Mouse (Mus musculus) kidney, embryonic 16.5 days (tissue): Measurements from ENCODE around the gene Olfr510. TPM values are rescaled to one million over a fixed set of nuclear protein-coding genes. Genes with fewer than 3 reads are reported as not detected.
"Not testable (repeated sequence)": the region's sequence is repeated elsewhere in the genome, so short reads cannot be mapped to it uniquely, and the experiment has no call there.

Experiments
- ATAC-seq: fragments of 200-750 bp; cut with Nextera tagmentation; 2 replicates; pipeline ENCODE4 v1.8.0; 2017; ENCODE audit warnings: moderate TSS enrichment; ENCODE audit not compliant: low FRiP score, low TSS enrichment
- H3K27ac ChIP-seq: fragments of 300-500 bp; sonication (generic); 2 replicates; pipeline ENCODE4 v1.5.1; 2014; ENCODE audit warnings: low read length
- H3K27me3 ChIP-seq: fragments of 300-500 bp; sonication (generic); 2 replicates; pipeline ENCODE4 v1.6.1; 2014; ENCODE audit warnings: low read length, control low read depth, mixed read lengths; ENCODE audit not compliant: insufficient read depth
- H3K36me3 ChIP-seq: fragments of 300-500 bp; sonication (generic); 2 replicates; pipeline ENCODE4 v1.6.1; 2014; ENCODE audit warnings: low read length, control low read depth, mixed read lengths; ENCODE audit not compliant: insufficient read depth
- H3K4me1 ChIP-seq: fragments of 300-500 bp; sonication (generic); 2 replicates; pipeline ENCODE4 v1.6.1; 2014; ENCODE audit warnings: low read length, control low read depth, mixed read lengths; ENCODE audit not compliant: insufficient read depth
- H3K4me2 ChIP-seq: fragments of 300-500 bp; sonication (generic); replicated peaks from 2 replicates; pipeline ENCODE4 v1.6.1; 2014; ENCODE audit warnings: low read depth, low read length
- H3K4me3 ChIP-seq: fragments of 300-500 bp; sonication (generic); 2 replicates; pipeline ENCODE4 v1.5.1; 2014; ENCODE audit warnings: mild to moderate bottlenecking, low read length
- H3K9ac ChIP-seq: fragments of 300-500 bp; sonication (generic); replicated peaks from 2 replicates; pipeline ENCODE4 v1.6.1; 2014; ENCODE audit warnings: low read length
- H3K9me3 ChIP-seq: fragments of 300-500 bp; sonication (generic); 2 replicates; pipeline ENCODE4 v1.6.1; 2016; ENCODE audit warnings: low read length, control low read depth
- WGBS: fragments of 180-500 bp; shearing (Covaris S2); extraction: QIAGEN DNeasy Blood & Tissue Kit; methylation state at CpG from one replicate; pipeline ENCODE4 v1.1.7; 2014; 5-methylcytosine and 5-hydroxymethylcytosine counted together
- polyA plus RNA-seq: library from polyadenylated mRNA; unstranded; fragments of >200 nt; fragmentation: Nextera tagmentation; extraction: Ambion mirVana; gene quantifications from 2 replicates; pipeline ENCODE4 v1.2.1, GENCODE M21; 2015

Olfr510 gene
- not detected in 2 replicates for polyA plus RNA-seq

- no peak within 1 kb of the TSS for H3K4me2 ChIP-seq
- no peak within 1 kb of the TSS for H3K4me3 ChIP-seq
- no peaks in the 10 kb centered on the region for H3K27me3 ChIP-seq
- no peak for ATAC-seq
- no peaks in the 10 kb centered on the region for H3K36me3 ChIP-seq
- H3K9me3 ChIP-seq, result no peaks in the 10 kb centered on the region
- no peak within 1 kb of the TSS for H3K9ac ChIP-seq
- WGBS, result 93% methylated on average over 1 of the region's 1 CpGs
- no peak within 1 kb of the TSS for H3K27ac ChIP-seq
- no peaks in the 10 kb centered on the region for H3K4me1 ChIP-seq
Observed at GRCm38 (mm10) chr7:108666118-108666517, at the start of gene Olfr510. TSS of gene Olfr510 (plus strand) at chr7:108666418.

- not testable (repeated sequence) for H3K9ac ChIP-seq, H3K36me3 ChIP-seq, H3K4me1 ChIP-seq, H3K27ac ChIP-seq, H3K9me3 ChIP-seq, H3K4me3 ChIP-seq, H3K4me2 ChIP-seq, ATAC-seq, H3K27me3 ChIP-seq
- 54% methylated on average over 3 of the region's 3 CpGs for WGBS
Observed at GRCm38 (mm10) chr7:108616781-108617180, 49.4 kb upstream of the Olfr510 start.

GRCm38 (mm10) chr7:108621514-108621913 lies 44.7 kb upstream of the Olfr510 start, which contains the start of gene Olfr507:
TSS of gene Olfr507 (plus strand) at chr7:108621814.
- Histone ChIP-seq H3K9me3 (no peaks in the 10 kb centered on the region), H3K27me3 (no peaks in the 10 kb centered on the region), H3K36me3 (no peaks in the 10 kb centered on the region), H3K4me3 (no peak within 1 kb of the TSS), H3K9ac (no peak within 1 kb of the TSS), H3K4me1 (no peaks in the 10 kb centered on the region), H3K4me2 (no peak within 1 kb of the TSS), H3K27ac (no peak within 1 kb of the TSS)
- 69% methylated on average over 2 of the region's 2 CpGs for WGBS
- no peak for ATAC-seq

GRCm38 (mm10) chr7:108629694-108630093 lies 36.5 kb upstream of the Olfr510 start, which contains the start of gene Olfr508:
TSS of gene Olfr508 (plus strand) at chr7:108629994.
- Histone ChIP-seq H3K4me2 (no peak within 1 kb of the TSS), H3K36me3 (no peaks in the 10 kb centered on the region), H3K4me3 (no peak within 1 kb of the TSS), H3K4me1 (no peaks in the 10 kb centered on the region), H3K9ac (no peak within 1 kb of the TSS), H3K27ac (no peak within 1 kb of the TSS), H3K9me3 (no peaks in the 10 kb centered on the region), H3K27me3 (no peaks in the 10 kb centered on the region)
- no peak for ATAC-seq
- WGBS, result 75% methylated on average over 3 of the region's 3 CpGs

- Histone ChIP-seq H3K4me2 (no peak within 1 kb of the TSS), H3K4me3 (no peak within 1 kb of the TSS), H3K27ac (no peak within 1 kb of the TSS), H3K9me3 (no peaks in the 10 kb centered on the region), H3K4me1 (no peaks in the 10 kb centered on the region), H3K36me3 (no peaks in the 10 kb centered on the region), H3K27me3 (no peaks in the 10 kb centered on the region), H3K9ac (no peak within 1 kb of the TSS)
- ATAC-seq, result no peak
Observed at GRCm38 (mm10) chr7:108651806-108652205, 14.4 kb upstream of the Olfr510 start, which contains the start of gene Olfr509. TSS of gene Olfr509 (minus strand) at chr7:108651906.

GRCm38 (mm10) chr7:108662419-108662818 lies 3.8 kb upstream of the Olfr510 start:
- no peaks in the 10 kb centered on the region for H3K27me3 ChIP-seq
- no peaks in the 10 kb centered on the region for H3K9me3 ChIP-seq
- no peak overlapping the region for H3K4me2 ChIP-seq
- no peak for ATAC-seq
- WGBS, result 92% methylated on average over 3 of the region's 3 CpGs
- no peak overlapping the region for H3K4me3 ChIP-seq
- H3K9ac ChIP-seq, result no peak overlapping the region
- H3K4me1 ChIP-seq, result no peaks in the 10 kb centered on the region
- H3K36me3 ChIP-seq, result no peaks in the 10 kb centered on the region
- H3K27ac ChIP-seq, result no peak overlapping the region

GRCm38 (mm10) chr7:108671058-108671457 lies 4.8 kb downstream of the Olfr510 start:
- H3K27ac ChIP-seq, result no peak overlapping the region
- no peak overlapping the region for H3K9ac ChIP-seq
- no peaks in the 10 kb centered on the region for H3K27me3 ChIP-seq
- no peaks in the 10 kb centered on the region for H3K36me3 ChIP-seq
- 71% methylated on average over 1 of the region's 1 CpGs for WGBS
- H3K4me1 ChIP-seq, result no peaks in the 10 kb centered on the region
- no peak overlapping the region for H3K4me2 ChIP-seq
- no peaks in the 10 kb centered on the region for H3K9me3 ChIP-seq
- H3K4me3 ChIP-seq, result no peak overlapping the region
- no peak for ATAC-seq

- no peak overlapping the region for H3K9ac ChIP-seq
- no peak overlapping the region for H3K4me3 ChIP-seq
- no peaks in the 10 kb centered on the region for H3K9me3 ChIP-seq
- no peak for ATAC-seq
- H3K4me2 ChIP-seq, result no peak overlapping the region
- no peak overlapping the region for H3K27ac ChIP-seq
- H3K36me3 ChIP-seq, result no peaks in the 10 kb centered on the region
- no peaks in the 10 kb centered on the region for H3K4me1 ChIP-seq
- WGBS, result 84% methylated on average over 4 of the region's 4 CpGs
- H3K27me3 ChIP-seq, result no peaks in the 10 kb centered on the region
Observed at GRCm38 (mm10) chr7:108678886-108679285, 12.7 kb downstream of the Olfr510 start.

- Histone ChIP-seq H3K4me3 (no peak within 1 kb of the TSS), H3K4me2 (no peak within 1 kb of the TSS), H3K36me3 (no peaks in the 10 kb centered on the region), H3K9ac (no peak within 1 kb of the TSS), H3K9me3 (no peaks in the 10 kb centered on the region), H3K27me3 (no peaks in the 10 kb centered on the region), H3K27ac (no peak within 1 kb of the TSS), H3K4me1 (no peaks in the 10 kb centered on the region)
- ATAC-seq, result no peak
Observed at GRCm38 (mm10) chr7:108713020-108713419, 46.8 kb downstream of the Olfr510 start, which contains the start of gene Olfr512. TSS of gene Olfr512 (plus strand) at chr7:108713320.
